Mouse (Mus musculus) kidney, embryonic 15.5 days (tissue): ENCODE results near the gene Tpx2. TPM values are rescaled to one million over a fixed set of nuclear protein-coding genes. Genes with fewer than 3 reads are reported as not detected.

Source experiments
- ATAC-seq: fragments of 200-750 bp; cut with Nextera tagmentation; replicated peaks from 2 replicates; pipeline ENCODE4 v1.8.0; 2017; ENCODE audit warnings: moderate TSS enrichment; ENCODE audit not compliant: low FRiP score
- H3K27ac ChIP-seq: fragments of 300-500 bp; sonication (generic); 2 replicates; pipeline ENCODE4 v1.5.1; 2015; ENCODE audit warnings: mild to moderate bottlenecking, inconsistent platforms
- H3K27me3 ChIP-seq: fragments of 300-500 bp; sonication (generic); 2 replicates; pipeline ENCODE4 v1.6.1; 2015; ENCODE audit warnings: inconsistent platforms
- H3K36me3 ChIP-seq: fragments of 300-500 bp; sonication (generic); 2 replicates; pipeline ENCODE4 v1.6.1; 2015; ENCODE audit warnings: inconsistent platforms
- H3K4me1 ChIP-seq: fragments of 300-500 bp; sonication (generic); 2 replicates; pipeline ENCODE4 v1.6.1; 2015; ENCODE audit warnings: inconsistent platforms
- H3K4me2 ChIP-seq: fragments of 300-500 bp; sonication (generic); 2 replicates; pipeline ENCODE4 v1.6.1; 2015; ENCODE audit warnings: moderate library complexity, mild to moderate bottlenecking, inconsistent platforms
- H3K4me3 ChIP-seq: fragments of 300-500 bp; sonication (generic); replicated peaks from 2 replicates; pipeline ENCODE4 v1.5.1; 2015; ENCODE audit warnings: mild to moderate bottlenecking, inconsistent platforms
- H3K9ac ChIP-seq: fragments of 300-500 bp; sonication (generic); 2 replicates; pipeline ENCODE4 v1.6.1; 2015; ENCODE audit warnings: mild to moderate bottlenecking, inconsistent platforms
- H3K9me3 ChIP-seq: fragments of 300-500 bp; sonication (generic); replicated peaks from 2 replicates; pipeline ENCODE4 v1.6.1; 2016; ENCODE audit warnings: inconsistent platforms
- WGBS: fragments of 180-500 bp; shearing (Covaris S2); methylation state at CpG from one replicate; pipeline ENCODE4 v1.1.7; 2015; ENCODE audit warnings: mixed read lengths; 5-methylcytosine and 5-hydroxymethylcytosine counted together
- polyA plus RNA-seq: library from polyadenylated mRNA; unstranded; fragments of >200 nt; fragmentation: Nextera tagmentation; extraction: Ambion mirVana; gene quantifications from 2 replicates; pipeline ENCODE4 v1.2.1, GENCODE M21; 2015

Gene Tpx2
- polyA plus RNA-seq, 1 experiment from 2014 or later, result 88.5 TPM

- Histone ChIP-seq H3K4me3 (no peak overlapping the region), H3K9me3 (no peaks in the 10 kb centered on the region), H3K4me2 (no peak overlapping the region), H3K4me1 (peaks cover 92% of the 10 kb centered on the region), H3K27ac (peak overlapping the region; percentile 54), H3K27me3 (no peaks in the 10 kb centered on the region), H3K36me3 (peaks cover 46% of the 10 kb centered on the region), H3K9ac (no peak overlapping the region)
- no peak for ATAC-seq
- 90% methylated on average over 1 of the region's 1 CpGs for WGBS
Observed at GRCm38 (mm10) chr2:152823770-152824169, 24.0 kb upstream of the Tpx2 start.

- WGBS, result 85% methylated on average over 3 of the region's 3 CpGs
- Histone ChIP-seq H3K4me1 (peaks cover 92% of the 10 kb centered on the region), H3K4me2 (no peak overlapping the region), H3K9me3 (no peaks in the 10 kb centered on the region), H3K36me3 (peaks cover 37% of the 10 kb centered on the region), H3K27me3 (no peaks in the 10 kb centered on the region), H3K9ac (no peak overlapping the region), H3K4me3 (no peak overlapping the region), H3K27ac (0 out of 2 replicates have a peak overlapping the region, but pooled peaks have one; percentile 54)
- no peak for ATAC-seq
Observed at GRCm38 (mm10) chr2:152824438-152825167, 23.2 kb upstream of the Tpx2 start.

GRCm38 (mm10) chr2:152825168-152825697 lies 22.5 kb upstream of the Tpx2 start:
- H3K4me3 ChIP-seq, result no peak overlapping the region
- no peak overlapping the region for H3K9ac ChIP-seq
- peaks cover 31% of the 10 kb centered on the region for H3K36me3 ChIP-seq
- no peak overlapping the region for H3K4me2 ChIP-seq
- H3K4me1 ChIP-seq, result peaks cover 87% of the 10 kb centered on the region
- no peak overlapping the region for H3K27ac ChIP-seq
- 81% methylated on average over 4 of the region's 4 CpGs for WGBS
- no peaks in the 10 kb centered on the region for H3K27me3 ChIP-seq
- no peak for ATAC-seq
- no peaks in the 10 kb centered on the region for H3K9me3 ChIP-seq

GRCm38 (mm10) chr2:152825713-152826112 lies 22.1 kb upstream of the Tpx2 start:
- 0 out of 2 replicates have a peak overlapping the region, but pooled peaks have one; percentile 0 for H3K4me2 ChIP-seq
- no peak for ATAC-seq
- H3K9me3 ChIP-seq, result no peaks in the 10 kb centered on the region
- peaks cover 82% of the 10 kb centered on the region for H3K4me1 ChIP-seq
- no peaks in the 10 kb centered on the region for H3K27me3 ChIP-seq
- H3K27ac ChIP-seq, result no peak overlapping the region
- peaks cover 30% of the 10 kb centered on the region for H3K36me3 ChIP-seq
- 88% methylated on average over 2 of the region's 2 CpGs for WGBS
- no peak overlapping the region for H3K4me3 ChIP-seq
- H3K9ac ChIP-seq, result no peak overlapping the region

GRCm38 (mm10) chr2:152826481-152826880 lies 21.3 kb upstream of the Tpx2 start:
- Histone ChIP-seq H3K4me2 (peak overlapping the region; percentile 80), H3K4me3 (peak overlapping the region; percentile 56), H3K9me3 (no peaks in the 10 kb centered on the region), H3K36me3 (peaks cover 30% of the 10 kb centered on the region), H3K27ac (peak overlapping the region; percentile 96; the same call in 1 of the 2 replicates), H3K4me1 (peaks cover 74% of the 10 kb centered on the region), H3K9ac (no peak overlapping the region), H3K27me3 (no peaks in the 10 kb centered on the region)
- 86% methylated on average over 3 of the region's 3 CpGs for WGBS
- ATAC-seq, result no peak

- Histone ChIP-seq H3K9me3 (no peaks in the 10 kb centered on the region), H3K9ac (peak overlapping the region; percentile 29; the same call in 1 of the 2 replicates), H3K4me2 (peak overlapping the region; percentile 80), H3K4me1 (peaks cover 65% of the 10 kb centered on the region), H3K36me3 (peaks cover 24% of the 10 kb centered on the region), H3K4me3 (peak overlapping the region; percentile 56), H3K27me3 (no peaks in the 10 kb centered on the region), H3K27ac (peak overlapping the region; percentile 96)
- 73% methylated on average over 8 of the region's 8 CpGs for WGBS
- ATAC-seq, result no peak
Observed at GRCm38 (mm10) chr2:152827321-152828010, 20.3 kb upstream of the Tpx2 start.

- peak overlapping the region; percentile 56 for H3K4me3 ChIP-seq
- H3K27me3 ChIP-seq, result no peaks in the 10 kb centered on the region
- H3K9ac ChIP-seq, result peak overlapping the region; percentile 5; the same call in 1 of the 2 replicates
- H3K4me2 ChIP-seq, result peak overlapping the region; percentile 80
- ATAC-seq, result 0 out of 2 replicates have a peak, but pooled peaks have one; percentile 19
- H3K9me3 ChIP-seq, result no peaks in the 10 kb centered on the region
- WGBS, result 37% methylated on average over 4 of the region's 4 CpGs
- peaks cover 61% of the 10 kb centered on the region for H3K4me1 ChIP-seq
- H3K27ac ChIP-seq, result peak overlapping the region; percentile 96
- peaks cover 24% of the 10 kb centered on the region for H3K36me3 ChIP-seq
Observed at GRCm38 (mm10) chr2:152828011-152828370, 19.8 kb upstream of the Tpx2 start.

GRCm38 (mm10) chr2:152828532-152828931 lies 19.2 kb upstream of the Tpx2 start:
- H3K9ac ChIP-seq, result peak overlapping the region; percentile 63
- WGBS, result 17% methylated on average over 1 of the region's 1 CpGs

GRCm38 (mm10) chr2:152829367-152829881 lies 18.3 kb upstream of the Tpx2 start:
- peak overlapping the region; percentile 96 for H3K27ac ChIP-seq
- WGBS, result 67% methylated on average over 23 of the region's 23 CpGs
- H3K27me3 ChIP-seq, result no peaks in the 10 kb centered on the region
- H3K36me3 ChIP-seq, result peaks cover 21% of the 10 kb centered on the region
- peak overlapping the region; percentile 63 for H3K9ac ChIP-seq
- H3K4me2 ChIP-seq, result peak overlapping the region; percentile 80
- peak overlapping the region; percentile 56 for H3K4me3 ChIP-seq
- ATAC-seq, result no peak
- H3K9me3 ChIP-seq, result no peaks in the 10 kb centered on the region
- peaks cover 54% of the 10 kb centered on the region for H3K4me1 ChIP-seq

More at GRCm38 (mm10) chr2:152828532-152828931, 19.2 kb upstream of the Tpx2 start:
- H3K4me3 ChIP-seq, result peak overlapping the region; percentile 56
- H3K36me3 ChIP-seq, result peaks cover 24% of the 10 kb centered on the region
- no peak for ATAC-seq
- peak overlapping the region; percentile 80 for H3K4me2 ChIP-seq
- H3K9me3 ChIP-seq, result no peaks in the 10 kb centered on the region
- H3K4me1 ChIP-seq, result peaks cover 61% of the 10 kb centered on the region
- H3K27me3 ChIP-seq, result no peaks in the 10 kb centered on the region
- peak overlapping the region; percentile 96 for H3K27ac ChIP-seq

GRCm38 (mm10) chr2:152830021-152830921 lies 17.5 kb upstream of the Tpx2 start:
- no peaks in the 10 kb centered on the region for H3K27me3 ChIP-seq
- peaks cover 45% of the 10 kb centered on the region for H3K4me1 ChIP-seq
- H3K4me2 ChIP-seq, result peak overlapping the region; percentile 80
- no peaks in the 10 kb centered on the region for H3K9me3 ChIP-seq
- H3K9ac ChIP-seq, result peak overlapping the region; percentile 63
- H3K27ac ChIP-seq, result peak overlapping the region; percentile 96
- WGBS, result 2% methylated on average over 31 of the region's 31 CpGs
- ATAC-seq, result peak; percentile 88
- H3K36me3 ChIP-seq, result peaks cover 16% of the 10 kb centered on the region
- H3K4me3 ChIP-seq, result peak overlapping the region; percentile 56
